Mouse (Mus musculus) heart, embryonic 14.5 days (tissue): Measurements from ENCODE around the gene H2-DMa. TPM values are rescaled to one million over a fixed set of nuclear protein-coding genes. Genes with fewer than 3 reads are reported as not detected.

Experiments
- ATAC-seq: fragments of 200-750 bp; cut with Nextera tagmentation; 2 replicates; pipeline ENCODE4 v1.8.0; 2017; ENCODE audit warnings: low read depth, moderate TSS enrichment; ENCODE audit not compliant: insufficient number of reproducible peaks, insufficient read depth, low FRiP score
- H3K27ac ChIP-seq, 2 experiments: fragments of 200-500 bp in 1 of 2; fragments of 300-500 bp in 1 of 2; sonication (generic) in 1 of 2; replicated peaks in 1 of 2; 2 replicates each; pipeline ENCODE4 v1.5.1; 2012 to 2014; ENCODE audit warnings: low read depth in 2 of 2, low read length in 2 of 2, control low read depth in 1 of 2, mild to moderate bottlenecking in 1 of 2, mixed read lengths in 1 of 2; ENCODE audit not compliant: control insufficient read depth in 1 of 2, insufficient read depth in 1 of 2
- H3K27me3 ChIP-seq: fragments of 300-500 bp; sonication (generic); 2 replicates; pipeline ENCODE4 v1.6.1; 2014; ENCODE audit warnings: mild to moderate bottlenecking, low read length, control low read depth; ENCODE audit not compliant: control insufficient read depth, insufficient read depth
- H3K36me3 ChIP-seq: fragments of 300-500 bp; sonication (generic); 2 replicates; pipeline ENCODE4 v1.6.1; 2014; ENCODE audit warnings: mild to moderate bottlenecking, control low read depth, low read length, mixed read lengths; ENCODE audit not compliant: control insufficient read depth, insufficient read depth
- H3K4me1 ChIP-seq, 2 experiments: fragments of 200-500 bp in 1 of 2; fragments of 300-500 bp in 1 of 2; sonication (generic) in 1 of 2; 2 replicates each; pipeline ENCODE4 v1.6.1; 2012 to 2014; ENCODE audit warnings: low read length in 2 of 2, control low read depth in 1 of 2, mixed read lengths in 1 of 2; ENCODE audit not compliant: control insufficient read depth in 2 of 2, insufficient read depth in 2 of 2
- H3K4me2 ChIP-seq: fragments of 300-500 bp; sonication (generic); 2 replicates; pipeline ENCODE4 v1.6.1; 2014; ENCODE audit warnings: mild to moderate bottlenecking, low read length
- H3K4me3 ChIP-seq, 2 experiments: fragments of 200-500 bp in 1 of 2; fragments of 300-500 bp in 1 of 2; sonication (generic) in 1 of 2; 2 replicates each; pipeline ENCODE4 v1.5.1; 2012 to 2014; ENCODE audit warnings: low read length in 2 of 2, mild to moderate bottlenecking in 2 of 2, control low read depth in 1 of 2, low read depth in 1 of 2, moderate library complexity in 1 of 2; ENCODE audit not compliant: control insufficient read depth in 1 of 2, insufficient read depth in 1 of 2
- H3K9ac ChIP-seq: fragments of 300-500 bp; sonication (generic); 2 replicates; pipeline ENCODE4 v1.6.1; 2014; ENCODE audit warnings: mild to moderate bottlenecking, low read length
- H3K9me3 ChIP-seq: fragments of 300-500 bp; sonication (generic); 2 replicates; pipeline ENCODE4 v1.6.1; 2016; ENCODE audit warnings: low read length, control low read depth; ENCODE audit not compliant: control insufficient read depth
- WGBS: fragments of 180-500 bp; shearing (Covaris S2); extraction: QIAGEN DNeasy Blood & Tissue Kit; methylation state at CpG from one replicate; pipeline ENCODE4 v1.1.7; 2014; 5-methylcytosine and 5-hydroxymethylcytosine counted together
- polyA plus RNA-seq: library from polyadenylated mRNA; unstranded; fragments of >200 nt; fragmentation: Nextera tagmentation; extraction: Ambion mirVana; gene quantifications from 2 replicates; pipeline ENCODE4 v1.2.1, GENCODE M21; 2014

The H2-DMa gene
- polyA plus RNA-seq, 1 experiment from 2014 or later = 5.7 TPM

DNA sequence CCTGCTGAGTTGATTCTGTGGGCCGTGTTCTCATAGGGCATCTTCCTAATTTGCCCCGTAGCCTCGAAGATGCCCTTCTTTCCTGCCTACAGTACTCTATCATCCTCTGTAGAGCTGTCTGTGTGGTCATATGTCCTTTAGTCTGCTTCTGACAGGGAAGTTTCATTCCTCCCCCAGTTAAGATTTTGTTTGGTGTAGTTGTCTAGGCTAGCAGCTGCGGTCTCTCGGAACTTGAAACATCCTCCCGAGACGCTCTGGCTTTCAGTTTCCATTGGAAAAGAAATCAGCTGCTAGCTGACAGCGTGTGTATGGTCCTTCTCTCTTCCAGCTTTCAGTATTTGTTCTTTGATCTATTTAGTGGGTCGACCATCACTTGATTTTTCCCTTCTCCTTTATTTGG, 14.5 kb upstream of the H2-DMa start:
- no peaks in the 10 kb centered on the region for H3K4me1 ChIP-seq
- peaks cover 10% of the 10 kb centered on the region for H3K36me3 ChIP-seq
- WGBS = 75% methylated on average over 9 of the region's 9 CpGs

DNA sequence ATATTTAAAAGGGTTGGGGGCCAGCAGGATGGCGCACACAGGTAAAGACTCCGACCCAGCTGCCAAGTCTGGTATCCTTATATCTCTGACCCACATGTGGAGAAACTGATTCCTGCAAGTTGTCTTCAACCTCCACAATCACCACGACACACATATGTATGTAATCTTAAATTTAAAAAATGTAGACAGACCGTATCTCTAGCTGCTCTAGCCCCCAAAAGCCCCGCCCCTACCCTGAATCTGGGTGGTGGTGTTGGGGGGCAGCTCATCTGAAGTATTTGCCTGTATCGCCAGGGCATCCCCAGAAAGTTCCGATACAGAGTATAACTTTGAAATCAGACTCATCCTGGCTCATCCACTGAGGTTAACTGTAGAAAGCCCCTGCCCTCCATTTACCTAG, 12.8 kb upstream of the H2-DMa start:
- Histone ChIP-seq H3K27ac (no peak overlapping the region), H3K4me2 (no peak overlapping the region), H3K9me3 (no peaks in the 10 kb centered on the region), H3K27me3 (no peaks in the 10 kb centered on the region), H3K4me1 (no peaks in the 10 kb centered on the region), H3K36me3 (peaks cover 27% of the 10 kb centered on the region), H3K9ac (no peak overlapping the region), H3K4me3 (no peak overlapping the region)
- no peak for ATAC-seq
- WGBS = 79% methylated on average over 7 of the region's 7 CpGs

More for the DNA sequence above, 14.5 kb upstream of the H2-DMa start:
- no peak for ATAC-seq
- H3K9ac ChIP-seq = no peak overlapping the region
- no peak overlapping the region for H3K4me2 ChIP-seq
- H3K27ac ChIP-seq = no peak overlapping the region
- no peak overlapping the region for H3K4me3 ChIP-seq
- H3K27me3 ChIP-seq = no peaks in the 10 kb centered on the region
- no peaks in the 10 kb centered on the region for H3K9me3 ChIP-seq

DNA sequence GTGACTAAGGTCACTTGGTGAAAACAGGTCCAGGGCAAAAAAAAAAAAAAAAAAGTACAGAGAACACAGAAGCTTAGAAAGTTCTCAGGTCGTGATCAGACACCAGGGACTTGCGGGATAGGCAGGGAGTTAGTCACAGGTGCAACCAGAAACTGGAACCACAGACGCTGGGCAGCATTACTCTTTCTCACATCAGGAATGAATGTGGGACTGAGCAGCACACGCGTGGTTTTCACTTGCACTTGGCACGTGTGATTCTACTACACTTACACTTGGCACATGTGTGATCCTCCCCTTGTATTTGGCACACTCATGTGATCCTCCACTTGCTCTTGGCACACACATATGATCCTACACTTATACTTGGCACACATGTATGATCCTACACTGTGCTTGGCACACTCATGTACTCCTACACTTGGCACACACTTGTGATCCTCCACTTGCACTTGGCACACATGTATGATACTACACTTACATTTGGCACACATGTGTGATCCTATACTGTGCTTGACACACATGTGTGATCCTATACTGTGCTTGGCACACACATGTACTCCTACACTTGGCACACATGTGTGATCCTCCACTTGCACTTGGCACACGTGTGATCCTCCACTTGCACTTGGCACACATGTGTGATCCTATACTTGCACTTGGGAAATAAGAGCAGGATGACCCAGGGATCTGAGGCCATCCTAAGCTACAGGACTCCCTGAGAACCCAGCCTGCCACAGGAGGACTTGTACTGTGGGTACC, 12.1 kb upstream of the H2-DMa start:
- Histone ChIP-seq H3K4me2 (no peak overlapping the region), H3K9ac (no peak overlapping the region), H3K4me1 (no peaks in the 10 kb centered on the region), H3K9me3 (no peaks in the 10 kb centered on the region), H3K27me3 (no peaks in the 10 kb centered on the region), H3K27ac (no peak overlapping the region), H3K36me3 (peaks cover 34% of the 10 kb centered on the region), H3K4me3 (no peak overlapping the region)
- 79% methylated on average over 7 of the region's 7 CpGs for WGBS
- ATAC-seq = no peak

DNA sequence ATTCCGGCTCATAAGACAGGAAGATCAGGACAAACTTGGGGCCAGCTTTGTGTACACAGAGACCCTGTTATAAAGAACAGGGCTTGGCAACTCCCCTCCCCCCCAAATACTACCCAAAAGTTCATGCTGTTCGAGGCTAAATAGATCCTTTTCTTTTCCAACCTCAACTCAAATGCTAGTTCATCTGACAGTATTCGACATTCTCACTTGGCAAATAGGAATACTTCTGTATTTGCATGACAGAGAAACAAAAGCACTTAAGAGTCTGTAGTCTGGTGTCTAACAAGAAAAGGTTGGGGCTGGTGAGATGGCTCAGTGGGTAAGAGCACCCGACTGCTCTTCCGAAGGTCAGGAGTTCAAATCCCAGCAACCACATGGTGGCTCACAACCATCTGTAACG, 10.9 kb upstream of the H2-DMa start:
- Histone ChIP-seq H3K4me3 (no peak overlapping the region), H3K4me2 (no peak overlapping the region), H3K9me3 (no peaks in the 10 kb centered on the region), H3K9ac (no peak overlapping the region), H3K4me1 (no peaks in the 10 kb centered on the region), H3K36me3 (peaks cover 46% of the 10 kb centered on the region), H3K27me3 (no peaks in the 10 kb centered on the region), H3K27ac (no peak overlapping the region)
- ATAC-seq = no peak
- WGBS = 85% methylated on average over 5 of the region's 6 CpGs

DNA sequence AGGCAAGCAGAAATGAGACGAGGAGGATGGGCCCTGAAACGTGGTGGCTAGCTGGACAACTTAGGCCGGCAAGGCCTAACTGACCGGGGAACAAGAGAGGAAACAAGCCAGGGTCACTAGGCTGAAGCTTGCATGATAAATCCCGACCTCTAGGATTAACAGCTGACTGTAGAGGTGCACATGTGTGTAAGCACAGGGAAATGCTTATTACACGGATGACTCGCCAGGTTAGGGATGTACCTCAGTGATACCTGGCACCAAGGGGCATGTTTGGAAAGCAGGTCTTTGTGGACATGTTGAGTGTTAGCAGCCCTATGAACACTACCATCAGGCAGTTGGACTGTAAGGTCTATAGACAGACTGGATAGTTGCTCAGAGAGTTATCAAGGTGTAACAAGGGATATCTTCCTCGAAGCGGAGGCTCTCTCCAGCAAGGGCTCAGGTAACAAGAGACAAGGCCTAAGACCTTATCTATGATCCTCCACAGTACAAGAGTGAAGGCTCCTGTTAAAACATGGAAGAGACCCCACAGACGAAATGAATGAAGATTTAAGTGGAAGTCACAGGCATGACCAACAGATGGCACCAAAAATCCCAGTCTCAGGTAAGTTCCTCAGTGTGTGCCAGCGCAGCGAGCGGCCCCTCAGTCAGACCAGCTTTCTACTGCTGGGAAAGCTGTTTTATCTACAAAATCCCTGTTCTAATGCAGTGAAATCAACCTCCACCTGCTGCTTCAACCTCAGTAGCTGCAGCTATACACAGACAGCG, 10.1 kb upstream of the H2-DMa start:
- no peak for ATAC-seq
- H3K9me3 ChIP-seq = no peaks in the 10 kb centered on the region

DNA sequence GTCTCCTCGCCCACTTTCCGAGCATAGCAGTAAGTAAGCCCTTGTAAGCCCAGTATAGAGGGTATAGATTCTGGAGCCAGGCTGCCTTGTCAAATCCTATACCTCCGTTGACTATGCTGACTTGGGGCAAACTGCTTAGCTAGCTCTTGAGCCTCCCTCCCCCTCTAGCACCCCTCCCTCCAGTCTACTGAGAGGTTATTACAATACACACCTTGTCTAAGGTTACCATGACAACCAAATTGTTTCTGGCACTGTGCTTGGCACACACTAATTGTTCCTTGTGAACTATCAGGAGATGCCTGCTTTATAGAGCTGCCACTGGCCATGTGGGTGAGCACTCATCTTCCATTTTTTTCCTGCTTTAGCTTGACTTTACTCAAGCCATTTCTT, 9.5 kb upstream of the H2-DMa start:
- H3K27ac ChIP-seq = no peak overlapping the region
- no peak for ATAC-seq

More for the DNA sequence above, 10.1 kb upstream of the H2-DMa start:
- no peak overlapping the region for H3K4me2 ChIP-seq
- WGBS = 73% methylated on average over 14 of the region's 14 CpGs
- no peak overlapping the region for H3K9ac ChIP-seq
- H3K4me3 ChIP-seq = no peak overlapping the region
- peaks cover 54% of the 10 kb centered on the region for H3K36me3 ChIP-seq
- no peaks in the 10 kb centered on the region for H3K4me1 ChIP-seq
- H3K27ac ChIP-seq = no peak overlapping the region
- no peaks in the 10 kb centered on the region for H3K27me3 ChIP-seq

DNA sequence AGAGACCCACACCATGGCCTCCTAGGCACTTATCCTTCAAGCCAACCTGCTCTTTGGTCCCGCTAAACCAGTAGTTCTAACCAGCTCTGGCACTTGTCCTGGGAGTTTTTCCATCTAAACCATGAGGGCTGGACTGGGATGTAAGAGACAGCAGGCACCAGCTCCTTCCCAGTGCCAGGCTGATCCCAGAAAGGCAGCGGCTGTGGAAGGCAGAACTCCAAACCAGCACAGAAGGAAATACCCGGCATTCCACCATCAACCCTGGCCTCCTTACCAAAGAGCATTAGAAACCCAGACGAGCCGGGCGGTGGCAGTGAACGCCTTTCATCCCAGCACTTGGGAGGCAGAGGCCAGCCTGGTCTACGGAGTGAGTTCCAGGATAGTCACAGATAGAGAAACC, 9.0 kb upstream of the H2-DMa start:
- no peaks in the 10 kb centered on the region for H3K27me3 ChIP-seq
- WGBS = 52% methylated on average over 8 of the region's 8 CpGs
- H3K9ac ChIP-seq = no peak overlapping the region
- no peak overlapping the region for H3K4me3 ChIP-seq
- H3K4me1 ChIP-seq = no peaks in the 10 kb centered on the region
- no peak for ATAC-seq
- H3K27ac ChIP-seq = no peak overlapping the region
- no peaks in the 10 kb centered on the region for H3K9me3 ChIP-seq
- peaks cover 65% of the 10 kb centered on the region for H3K36me3 ChIP-seq
- no peak overlapping the region for H3K4me2 ChIP-seq

More for the DNA sequence above, 9.5 kb upstream of the H2-DMa start:
- Histone ChIP-seq H3K9me3 (no peaks in the 10 kb centered on the region), H3K27me3 (no peaks in the 10 kb centered on the region), H3K4me3 (no peak overlapping the region), H3K4me2 (no peak overlapping the region), H3K36me3 (peaks cover 60% of the 10 kb centered on the region), H3K4me1 (no peaks in the 10 kb centered on the region), H3K9ac (no peak overlapping the region)
- 76% methylated on average over 3 of the region's 3 CpGs for WGBS
